Mouse (Mus musculus): Measurements from ENCODE around the gene Mob3b.

The Mob3b gene

GRCm38 (mm10) chr4:35080285-35080684 lies 77.0 kb downstream of the Mob3b start:
- TF ChIP-seq GATA4 (IDR thresholded peaks at IDR 0.05; ENCODE audit: insufficient replicate concordance, low read length), result no peak

GRCm38 (mm10) chr4:35068739-35069138 lies 88.5 kb downstream of the Mob3b start:
- no peak for TF ChIP-seq GATA4 (IDR thresholded peaks at IDR 0.05; ENCODE audit: insufficient replicate concordance, low read length)

- no peak for TF ChIP-seq GATA4 (IDR thresholded peaks at IDR 0.05; ENCODE audit: insufficient replicate concordance, low read length)
Measured at GRCm38 (mm10) chr4:35066163-35066562, 91.1 kb downstream of the Mob3b start.

GRCm38 (mm10) chr4:35065075-35065838 lies 92.0 kb downstream of the Mob3b start:
- no peak for TF ChIP-seq GATA4 (IDR thresholded peaks at IDR 0.05; ENCODE audit: insufficient replicate concordance, low read length)

GRCm38 (mm10) chr4:35063146-35063719 lies 94.1 kb downstream of the Mob3b start:
- TF ChIP-seq GATA4 (IDR thresholded peaks at IDR 0.05; ENCODE audit: insufficient replicate concordance, low read length), result no peak

GRCm38 (mm10) chr4:35060964-35061363 lies 96.3 kb downstream of the Mob3b start:
- TF ChIP-seq GATA4 (IDR thresholded peaks at IDR 0.05; ENCODE audit: insufficient replicate concordance, low read length), result no peak

GRCm38 (mm10) chr4:35060401-35060800 lies 96.9 kb downstream of the Mob3b start:
- TF ChIP-seq GATA4 (IDR thresholded peaks at IDR 0.05; ENCODE audit: insufficient replicate concordance, low read length), result no peak

GRCm38 (mm10) chr4:35054362-35054761 lies 102.9 kb downstream of the Mob3b start:
- TF ChIP-seq GATA4 (IDR thresholded peaks at IDR 0.05; ENCODE audit: insufficient replicate concordance, low read length), result no peak

- TF ChIP-seq GATA4 (IDR thresholded peaks at IDR 0.05; ENCODE audit: insufficient replicate concordance, low read length), result no peak
Measured at GRCm38 (mm10) chr4:35052174-35052942, 104.9 kb downstream of the Mob3b start.

GRCm38 (mm10) chr4:35051152-35051551 lies 106.1 kb downstream of the Mob3b start:
- TF ChIP-seq GATA4 (IDR thresholded peaks at IDR 0.05; ENCODE audit: insufficient replicate concordance, low read length), result no peak

- no peak for TF ChIP-seq GATA4 (IDR thresholded peaks at IDR 0.05; ENCODE audit: insufficient replicate concordance, low read length)
Measured at GRCm38 (mm10) chr4:35049742-35050058, 107.6 kb downstream of the Mob3b start.

GRCm38 (mm10) chr4:35049036-35049741 lies 108.1 kb downstream of the Mob3b start:
- no peak for TF ChIP-seq GATA4 (IDR thresholded peaks at IDR 0.05; ENCODE audit: insufficient replicate concordance, low read length)

GRCm38 (mm10) chr4:35040896-35041295 lies 116.4 kb downstream of the Mob3b start:
- TF ChIP-seq GATA4 (IDR thresholded peaks at IDR 0.05; ENCODE audit: insufficient replicate concordance, low read length), result no peak

GRCm38 (mm10) chr4:35040306-35040705 lies 117.0 kb downstream of the Mob3b start:
- TF ChIP-seq GATA4 (IDR thresholded peaks at IDR 0.05; ENCODE audit: insufficient replicate concordance, low read length), result no peak

- no peak for TF ChIP-seq GATA4 (IDR thresholded peaks at IDR 0.05; ENCODE audit: insufficient replicate concordance, low read length)
Measured at GRCm38 (mm10) chr4:35037824-35038223, 119.5 kb downstream of the Mob3b start.
